Mouse (Mus musculus): Measurements from ENCODE around the gene Npsr1.

Gene Npsr1

DNA sequence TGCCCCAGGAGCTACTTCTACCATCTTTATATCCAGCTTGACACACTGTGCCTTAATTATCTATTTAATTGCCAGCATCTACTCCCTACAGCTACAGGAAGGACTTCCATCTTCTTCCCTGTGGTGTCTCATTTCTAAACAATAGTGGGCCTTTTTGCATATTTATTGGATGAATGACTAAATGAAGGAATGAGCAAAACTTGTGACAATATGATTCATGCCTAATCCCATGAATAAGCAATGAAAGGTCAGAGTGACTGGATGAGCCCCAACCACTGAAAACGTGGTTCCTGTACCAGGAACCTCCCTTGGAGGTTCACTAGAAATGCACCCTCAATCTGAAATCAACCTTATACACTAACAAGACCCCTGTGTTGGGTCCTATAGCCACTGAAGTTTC lies 249.2 kb downstream of the Npsr1 start:
- POLR2A ChIA-PET: interaction anchor here in 2 of 4 experiments (0.6 kb wide), 2 partner anchors 29 to 43 kb away, joined by 3 read pairs; no protein-coding TSS in a partner anchor
- CTCF ChIA-PET: interaction anchor here in 1 of 4 experiments (0.5 kb wide), 1 partner anchor 34 kb away, joined by 5 read pairs; no protein-coding TSS in a partner anchor

DNA sequence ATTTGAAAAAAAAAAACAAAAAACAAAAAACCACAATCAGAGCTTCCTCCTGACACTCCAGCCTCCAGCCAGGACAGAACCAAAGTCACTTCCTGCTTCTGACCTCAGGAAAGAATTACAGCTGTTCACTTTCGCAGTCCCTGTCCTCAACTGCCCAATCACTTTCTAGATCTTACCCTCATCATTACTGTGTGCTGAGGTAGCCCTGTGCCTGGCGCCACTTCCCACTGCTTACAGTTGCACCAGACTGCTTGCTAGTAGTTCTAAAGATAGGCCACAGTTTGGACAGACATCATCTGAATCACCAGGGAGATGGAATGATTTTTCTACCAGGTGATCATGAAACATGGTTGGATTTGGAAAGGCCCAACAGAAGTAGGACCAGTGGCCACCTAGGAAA lies 251.7 kb downstream of the Npsr1 start:
- POLR2A ChIA-PET: no interaction called here
- CTCF ChIA-PET: no interaction called here

GRCm38 (mm10) chr9:24351402-24351801 lies 253.6 kb downstream of the Npsr1 start:
- POLR2A ChIA-PET: no interaction called here
- CTCF ChIA-PET: no interaction called here
